Comparison of ENCODE assay signal across 10 mouse cellular contexts in the genomic region with DNA sequence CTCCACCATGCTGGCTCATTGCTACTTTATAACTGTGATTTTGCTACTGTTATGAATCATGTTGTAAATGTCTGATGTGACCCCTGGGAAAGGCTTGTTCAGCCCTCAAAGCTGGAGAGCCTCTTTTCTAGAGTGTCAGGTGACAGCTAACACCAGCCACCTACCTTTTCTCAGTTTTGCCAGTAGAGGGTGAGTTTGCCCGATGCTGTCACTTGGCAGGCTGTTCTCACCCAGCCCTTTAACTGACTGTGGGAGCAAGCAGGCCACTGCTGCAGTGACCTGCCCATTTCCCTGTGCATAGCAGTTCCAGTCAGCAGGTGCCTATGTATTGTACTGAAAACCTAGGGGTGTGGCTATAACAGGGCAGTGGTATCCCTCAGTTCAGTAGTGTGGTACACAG.
"Had no signal": no experiment of that assay in that cellular context is flagged by ENCODE, and none has a peak within 500 bp of the region (broad histone marks: within the 10 kb centered on the region; RNA-seq: fewer than 3 reads in every experiment).

No protein-coding gene starts in this region.

- H3K27me3 ChIP-seq: liver, embryonic 15.5 days; midbrain, embryonic 13.5 days; stomach, embryonic 15.5 days had no signal

- H3K27ac ChIP-seq: left cerebral cortex, adult 2 months; limb, embryonic 10.5 days; liver, embryonic 15.5 days; midbrain, embryonic 13.5 days; stomach, embryonic 15.5 days had no signal

- H3K4me3 ChIP-seq: left cerebral cortex, adult 2 months; limb, embryonic 10.5 days; liver, embryonic 15.5 days; midbrain, embryonic 13.5 days; stomach, embryonic 15.5 days had no signal

- H3K9ac ChIP-seq: liver, embryonic 15.5 days; lung, embryonic 14.5 days; midbrain, embryonic 13.5 days; stomach, embryonic 15.5 days had no signal

- H3K4me1 ChIP-seq: limb, embryonic 10.5 days; liver, embryonic 15.5 days; midbrain, embryonic 13.5 days; stomach, embryonic 15.5 days had no signal

- DNase-seq: kidney, adult 8-10 months; kidney, postnatal 4 days; lung, embryonic 14.5 days; right cerebral cortex, postnatal 14 days; thymus, postnatal 36 days had no signal
